Mouse (Mus musculus) gastrocnemius, postnatal 14 days (tissue): ENCODE measurements around the gene Rhod. TPM values are rescaled to one million over a fixed set of nuclear protein-coding genes. Genes with fewer than 3 reads are reported as not detected.

Experiments used
- total RNA-seq, 2 experiments: library from RNA; stranded (reverse); gene quantifications; 2 replicates each; pipeline ENCODE4 v1.2.3; 2021

The Rhod gene
- total RNA-seq, 2 experiments from 2014 or later: 1.0 to 2.0 TPM

Other genes with a start within 250 kb of the Rhod start
- gene Tbc1d10c, start 248.1 kb downstream of the Rhod start, total RNA-seq: 1 to 10 TPM; 2.7 TPM
- gene Ppp1ca, start 247.4 kb downstream of the Rhod start, total RNA-seq: 100 to 1,000 TPM; 266 to 269 TPM
- 1 to 10 TPM; 3.1 to 3.4 TPM for gene Rad9a, start 237.8 kb downstream of the Rhod start, total RNA-seq
- gene Clcf1, start 225.2 kb downstream of the Rhod start, total RNA-seq: 1 to 10 TPM in 1 of 2 experiments, under 1 TPM in 1; 0.58 to 1.2 TPM
- not detected for gene AC109138.7, start 225.1 kb downstream of the Rhod start, total RNA-seq
- gene Pold4, start 207.5 kb downstream of the Rhod start, total RNA-seq: 10 to 100 TPM; 21.4 to 22.7 TPM
- 1 to 10 TPM; 2.6 to 4.4 TPM for gene Ssh3, start 170.3 kb downstream of the Rhod start, total RNA-seq
- under 1 TPM; 0.62 to 0.90 TPM for gene Ankrd13d, start 156.3 kb downstream of the Rhod start, total RNA-seq
- gene Grk2, start 133.2 kb downstream of the Rhod start, total RNA-seq: 10 to 100 TPM; 31.8 to 36.4 TPM
- 10 to 100 TPM; 27.7 to 29.0 TPM for gene Kdm2a, start 41.1 kb downstream of the Rhod start, total RNA-seq
- 1 to 10 TPM; 2.1 to 5.4 TPM for gene Syt12, start 38.0 kb upstream of the Rhod start, total RNA-seq
- not detected for gene 2010003K11Rik, start 59.2 kb upstream of the Rhod start, total RNA-seq
- gene Pcx, start 71.0 kb upstream of the Rhod start, total RNA-seq: 10 to 100 TPM; 16.1 to 17.4 TPM
- 1 to 10 TPM; 2.3 to 3.2 TPM for gene Lrfn4, start 176.2 kb upstream of the Rhod start, total RNA-seq
- gene Rce1, start 186.2 kb upstream of the Rhod start, total RNA-seq: 1 to 10 TPM; 5.8 to 7.1 TPM